Mouse (Mus musculus) forebrain, embryonic 16.5 days (tissue): Measurements from ENCODE around the gene Vezt. TPM values are rescaled to one million over a fixed set of nuclear protein-coding genes. Genes with fewer than 3 reads are reported as not detected.

Source experiments
- ATAC-seq: fragments of 200-750 bp; cut with Nextera tagmentation; 2 replicates; pipeline ENCODE4 v1.8.0; 2017; ENCODE audit warnings: mild to moderate bottlenecking, moderate library complexity
- H3K27ac ChIP-seq: fragments of 300-500 bp; sonication (generic); 2 replicates; pipeline ENCODE4 v1.5.1; 2014; ENCODE audit warnings: low read length, control low read depth
- H3K27me3 ChIP-seq: fragments of 300-500 bp; sonication (generic); replicated peaks from 2 replicates; pipeline ENCODE4 v1.6.1; 2014; ENCODE audit warnings: low read length; ENCODE audit not compliant: control insufficient read depth, insufficient read depth
- H3K36me3 ChIP-seq: fragments of 300-500 bp; sonication (generic); 2 replicates; pipeline ENCODE4 v1.6.1; 2014; ENCODE audit not compliant: control insufficient read depth, insufficient read depth
- H3K4me1 ChIP-seq: fragments of 300-500 bp; sonication (generic); replicated peaks from 2 replicates; pipeline ENCODE4 v1.6.1; 2014; ENCODE audit warnings: low read length; ENCODE audit not compliant: control insufficient read depth, insufficient read depth
- H3K4me2 ChIP-seq: fragments of 300-500 bp; sonication (generic); 2 replicates; pipeline ENCODE4 v1.6.1; 2014; ENCODE audit warnings: mild to moderate bottlenecking, low read length, control low read depth
- H3K4me3 ChIP-seq: fragments of 300-500 bp; sonication (generic); replicated peaks from 2 replicates; pipeline ENCODE4 v1.5.1; 2014; ENCODE audit warnings: mild to moderate bottlenecking, low read length, control low read depth
- H3K9ac ChIP-seq: fragments of 300-500 bp; sonication (generic); replicated peaks from 2 replicates; pipeline ENCODE4 v1.6.1; 2014; ENCODE audit warnings: low read depth, low read length, control low read depth
- H3K9me3 ChIP-seq: fragments of 300-500 bp; sonication (generic); 2 replicates; pipeline ENCODE4 v1.6.1; 2016; ENCODE audit warnings: low read length; ENCODE audit not compliant: control insufficient read depth
- WGBS: fragments of 180-500 bp; shearing (Covaris S2); extraction: QIAGEN DNeasy Blood & Tissue Kit; methylation state at CpG from one replicate; pipeline ENCODE4 v1.1.7; 2014; 5-methylcytosine and 5-hydroxymethylcytosine counted together
- polyA plus RNA-seq: library from polyadenylated mRNA; unstranded; fragments of >200 nt; fragmentation: Nextera tagmentation; extraction: Ambion mirVana; gene quantifications from 2 replicates; pipeline ENCODE4 v1.2.1, GENCODE M21; 2015

Gene Vezt
- polyA plus RNA-seq, 1 experiment from 2014 or later: 71.4 TPM

DNA sequence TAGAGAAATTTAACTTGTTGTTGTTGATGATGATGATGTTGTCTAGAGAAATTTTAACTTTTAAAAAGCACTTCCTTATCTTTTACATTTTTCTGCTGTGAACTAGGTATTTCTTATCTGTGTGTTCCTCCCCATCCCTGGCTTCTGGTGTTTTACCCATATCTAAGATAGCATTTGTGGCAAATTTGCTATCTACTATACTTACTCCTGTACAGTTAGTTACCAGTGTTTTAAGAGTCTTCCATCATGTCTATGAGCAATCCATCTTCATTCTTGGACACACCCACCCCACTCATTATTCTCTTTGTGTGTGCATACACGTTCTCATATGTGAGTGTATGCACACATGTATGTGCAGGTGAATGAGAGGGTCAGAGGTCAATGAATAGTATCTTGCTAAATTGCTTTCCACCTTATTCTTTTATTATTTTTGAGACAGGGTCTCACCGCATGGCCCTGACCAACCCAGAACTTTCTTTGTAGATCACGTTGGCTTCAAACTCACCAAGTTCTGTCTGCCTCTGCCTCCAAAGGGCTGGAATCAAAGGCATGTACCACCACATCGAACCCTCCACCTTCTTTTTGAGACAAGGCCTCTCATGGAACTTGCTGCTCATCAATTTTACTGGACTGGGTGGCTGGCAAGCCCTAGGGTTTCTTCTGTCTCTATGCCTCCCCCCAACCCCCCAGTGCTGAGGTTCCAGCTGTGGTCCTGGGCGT, 123.3 kb downstream of the Vezt start:
- Histone ChIP-seq H3K4me3 (no peak overlapping the region), H3K4me1 (peaks cover 7% of the 10 kb centered on the region), H3K4me2 (no peak overlapping the region), H3K27ac (no peak overlapping the region), H3K27me3 (0 out of 2 replicates have a peak, but pooled peaks cover 2% of the 10 kb centered on the region), H3K36me3 (no peaks in the 10 kb centered on the region), H3K9ac (no peak overlapping the region), H3K9me3 (no peaks in the 10 kb centered on the region)
- ATAC-seq: no peak
- 92% methylated on average over 5 of the region's 5 CpGs for WGBS

- WGBS: 85% methylated on average over 5 of the region's 5 CpGs
- no peak for ATAC-seq
Observed at GRCm38 (mm10) chr10:93911326-93911725, 124.3 kb downstream of the Vezt start.

DNA sequence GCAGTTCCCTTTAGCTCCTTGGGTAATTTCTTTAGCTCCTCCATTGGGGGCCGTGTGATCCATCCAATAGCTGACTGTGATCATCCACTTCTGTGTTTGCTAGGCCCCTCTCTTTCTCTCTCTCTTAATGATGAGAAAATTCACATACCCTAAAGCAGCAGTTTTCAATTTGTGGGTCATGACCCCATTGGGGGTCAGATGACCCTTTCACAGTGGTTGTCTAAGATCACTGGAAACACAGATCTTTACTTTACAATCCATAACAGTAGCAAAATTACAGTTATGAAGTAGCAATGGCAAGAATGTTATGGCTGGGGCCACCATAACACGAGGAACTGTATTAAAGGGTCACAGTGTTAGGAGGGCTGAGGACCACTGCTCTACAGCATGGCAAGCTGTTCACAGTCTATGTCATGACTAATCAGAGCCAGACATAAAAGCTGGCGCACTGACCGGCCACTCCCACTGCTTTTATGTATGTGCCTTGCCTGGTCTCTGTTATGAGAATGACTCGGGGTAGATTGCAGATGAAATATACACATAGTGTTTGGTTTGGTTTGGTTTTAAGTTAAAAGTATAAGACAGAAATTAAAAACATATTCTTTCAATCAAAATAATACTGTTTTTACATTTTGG, 125.7 kb downstream of the Vezt start:
- H3K27me3 ChIP-seq: 0 out of 2 replicates have a peak, but pooled peaks cover 2% of the 10 kb centered on the region
- ATAC-seq: no peak
- WGBS: 86% methylated on average over 5 of the region's 5 CpGs

More at GRCm38 (mm10) chr10:93911326-93911725, 124.3 kb downstream of the Vezt start:
- Histone ChIP-seq H3K36me3 (no peaks in the 10 kb centered on the region), H3K9me3 (no peaks in the 10 kb centered on the region), H3K9ac (no peak overlapping the region), H3K27me3 (0 out of 2 replicates have a peak, but pooled peaks cover 2% of the 10 kb centered on the region), H3K4me3 (no peak overlapping the region), H3K4me2 (no peak overlapping the region), H3K27ac (no peak overlapping the region), H3K4me1 (peaks cover 7% of the 10 kb centered on the region)

GRCm38 (mm10) chr10:93909015-93909414, 126.6 kb downstream of the Vezt start:
- 0 out of 2 replicates have a peak, but pooled peaks cover 2% of the 10 kb centered on the region for H3K27me3 ChIP-seq
- no peaks in the 10 kb centered on the region for H3K4me1 ChIP-seq
- H3K36me3 ChIP-seq: no peaks in the 10 kb centered on the region
- no peak overlapping the region for H3K9ac ChIP-seq
- no peak overlapping the region for H3K4me2 ChIP-seq
- no peaks in the 10 kb centered on the region for H3K9me3 ChIP-seq
- no peak overlapping the region for H3K4me3 ChIP-seq
- no peak for ATAC-seq
- WGBS: 86% methylated on average over 1 of the region's 1 CpGs
- H3K27ac ChIP-seq: no peak overlapping the region

More for the DNA sequence above, 125.7 kb downstream of the Vezt start:
- peaks cover 2% of the 10 kb centered on the region for H3K4me1 ChIP-seq
- no peaks in the 10 kb centered on the region for H3K36me3 ChIP-seq
- H3K4me2 ChIP-seq: no peak overlapping the region
- no peaks in the 10 kb centered on the region for H3K9me3 ChIP-seq
- H3K27ac ChIP-seq: no peak overlapping the region
- no peak overlapping the region for H3K9ac ChIP-seq
- no peak overlapping the region for H3K4me3 ChIP-seq

- Histone ChIP-seq H3K9me3 (no peaks in the 10 kb centered on the region), H3K36me3 (no peaks in the 10 kb centered on the region), H3K27me3 (0 out of 2 replicates have a peak, but pooled peaks cover 2% of the 10 kb centered on the region), H3K4me1 (no peaks in the 10 kb centered on the region), H3K4me3 (no peak overlapping the region), H3K9ac (no peak overlapping the region), H3K27ac (no peak overlapping the region), H3K4me2 (no peak overlapping the region)
- no peak for ATAC-seq
- 96% methylated on average over 7 of the region's 7 CpGs for WGBS
Observed at GRCm38 (mm10) chr10:93908540-93908939, 127.1 kb downstream of the Vezt start.

DNA sequence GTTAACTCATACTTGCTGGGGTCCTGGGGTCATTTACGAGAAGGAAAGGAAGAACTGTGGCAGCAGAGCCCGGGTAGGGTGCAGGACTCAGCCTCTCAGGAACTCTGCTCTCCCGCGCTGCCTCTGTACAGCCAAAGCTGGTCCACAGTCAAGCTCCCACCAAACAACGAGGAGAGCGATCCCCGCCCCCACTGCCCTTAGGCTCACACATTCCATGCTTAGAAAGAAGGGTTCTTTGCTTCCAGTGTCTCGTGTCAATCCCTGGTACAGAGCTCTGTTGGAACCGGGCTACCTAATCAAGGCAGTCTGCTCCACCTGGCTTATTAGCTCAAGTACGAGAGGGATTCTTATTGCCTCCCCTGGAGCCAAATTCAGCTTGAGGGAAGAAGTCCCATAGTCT, 128.2 kb downstream of the Vezt start:
- Histone ChIP-seq H3K9ac (no peak overlapping the region), H3K27ac (no peak overlapping the region), H3K27me3 (no peaks in the 10 kb centered on the region), H3K36me3 (no peaks in the 10 kb centered on the region), H3K9me3 (no peaks in the 10 kb centered on the region), H3K4me3 (no peak overlapping the region), H3K4me2 (no peak overlapping the region), H3K4me1 (no peaks in the 10 kb centered on the region)
- 65% methylated on average over 10 of the region's 10 CpGs for WGBS
- ATAC-seq: no peak

DNA sequence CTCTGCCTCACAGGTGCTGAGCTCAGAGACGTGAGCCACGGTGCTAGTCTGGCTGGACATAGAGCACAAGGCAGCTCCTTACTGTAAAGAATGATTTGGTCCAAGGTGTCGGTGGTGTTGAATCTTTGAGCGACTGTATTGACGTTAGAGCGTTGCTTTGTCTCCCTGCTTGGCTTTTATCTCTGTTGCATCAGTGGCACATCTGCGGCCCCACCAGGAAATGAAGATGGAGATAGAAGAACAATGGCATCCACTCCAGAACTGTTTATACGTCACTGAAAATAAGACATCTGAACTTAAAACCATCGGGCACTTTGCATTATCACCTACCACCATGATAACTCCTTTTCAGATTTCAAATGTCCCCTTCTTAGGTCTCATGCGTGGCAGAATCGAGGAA, 135.7 kb downstream of the Vezt start:
- Histone ChIP-seq H3K27ac (no peak overlapping the region), H3K36me3 (no peaks in the 10 kb centered on the region), H3K4me2 (no peak overlapping the region), H3K9ac (no peak overlapping the region), H3K4me3 (no peak overlapping the region), H3K9me3 (no peaks in the 10 kb centered on the region), H3K27me3 (no peaks in the 10 kb centered on the region), H3K4me1 (no peaks in the 10 kb centered on the region)
- WGBS: 88% methylated on average over 11 of the region's 11 CpGs
- no peak for ATAC-seq

DNA sequence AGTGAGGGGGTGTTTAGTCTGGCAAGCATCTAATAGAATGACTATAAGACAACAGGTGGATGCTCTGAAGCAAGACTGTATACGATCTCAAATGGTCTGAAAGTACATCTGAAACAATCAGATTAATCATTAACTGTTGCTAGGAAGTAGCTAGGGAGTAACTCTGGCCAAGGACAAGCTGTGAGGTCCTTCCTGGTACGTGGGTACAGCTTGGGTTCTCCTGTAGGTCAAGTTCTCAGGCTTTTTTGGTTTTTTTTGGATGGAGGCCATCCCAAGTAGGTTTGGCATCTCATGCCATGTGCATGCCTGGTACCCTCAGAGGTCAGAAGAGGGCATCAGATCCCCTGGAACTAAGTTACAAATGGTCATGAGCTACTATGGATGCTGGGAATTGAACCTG, 136.3 kb downstream of the Vezt start:
- no peak for ATAC-seq
- Histone ChIP-seq H3K9me3 (no peaks in the 10 kb centered on the region), H3K4me1 (no peaks in the 10 kb centered on the region), H3K9ac (no peak overlapping the region), H3K27ac (no peak overlapping the region), H3K27me3 (no peaks in the 10 kb centered on the region), H3K4me3 (no peak overlapping the region), H3K36me3 (no peaks in the 10 kb centered on the region), H3K4me2 (no peak overlapping the region)
- whole genome bisulfite sequencing: 64% methylated on average over 2 of the region's 2 CpGs

- H3K27me3 ChIP-seq: no peaks in the 10 kb centered on the region
- no peak within 1 kb of the TSS for H3K4me3 ChIP-seq
- 61% methylated on average over 7 of the region's 7 CpGs for WGBS
- H3K4me2 ChIP-seq: no peak within 1 kb of the TSS
- ATAC-seq: no peak
- no peaks in the 10 kb centered on the region for H3K4me1 ChIP-seq
- H3K9ac ChIP-seq: no peak within 1 kb of the TSS
- no peaks in the 10 kb centered on the region for H3K9me3 ChIP-seq
- H3K36me3 ChIP-seq: no peaks in the 10 kb centered on the region
- no peak within 1 kb of the TSS for H3K27ac ChIP-seq
Observed at GRCm38 (mm10) chr10:93897043-93897646, 138.5 kb downstream of the Vezt start, which contains the start of gene Metap2. Metap2 (minus strand) TSS chr10:93897093.
